Mouse (Mus musculus) CD8-positive naive resting alpha-beta T cell, adult 57 days (primary cell): ENCODE results near the gene Bcl7b. TPM values are rescaled to one million over a fixed set of nuclear protein-coding genes. Genes with fewer than 3 reads are reported as not detected.

ENCODE experiments used
- total RNA-seq: library from RNA; stranded (reverse); gene quantifications from one replicate; pipeline ENCODE4 v1.2.4, GENCODE M21; 2023

The Bcl7b gene
- total RNA-seq = 85.6 TPM

DNA sequence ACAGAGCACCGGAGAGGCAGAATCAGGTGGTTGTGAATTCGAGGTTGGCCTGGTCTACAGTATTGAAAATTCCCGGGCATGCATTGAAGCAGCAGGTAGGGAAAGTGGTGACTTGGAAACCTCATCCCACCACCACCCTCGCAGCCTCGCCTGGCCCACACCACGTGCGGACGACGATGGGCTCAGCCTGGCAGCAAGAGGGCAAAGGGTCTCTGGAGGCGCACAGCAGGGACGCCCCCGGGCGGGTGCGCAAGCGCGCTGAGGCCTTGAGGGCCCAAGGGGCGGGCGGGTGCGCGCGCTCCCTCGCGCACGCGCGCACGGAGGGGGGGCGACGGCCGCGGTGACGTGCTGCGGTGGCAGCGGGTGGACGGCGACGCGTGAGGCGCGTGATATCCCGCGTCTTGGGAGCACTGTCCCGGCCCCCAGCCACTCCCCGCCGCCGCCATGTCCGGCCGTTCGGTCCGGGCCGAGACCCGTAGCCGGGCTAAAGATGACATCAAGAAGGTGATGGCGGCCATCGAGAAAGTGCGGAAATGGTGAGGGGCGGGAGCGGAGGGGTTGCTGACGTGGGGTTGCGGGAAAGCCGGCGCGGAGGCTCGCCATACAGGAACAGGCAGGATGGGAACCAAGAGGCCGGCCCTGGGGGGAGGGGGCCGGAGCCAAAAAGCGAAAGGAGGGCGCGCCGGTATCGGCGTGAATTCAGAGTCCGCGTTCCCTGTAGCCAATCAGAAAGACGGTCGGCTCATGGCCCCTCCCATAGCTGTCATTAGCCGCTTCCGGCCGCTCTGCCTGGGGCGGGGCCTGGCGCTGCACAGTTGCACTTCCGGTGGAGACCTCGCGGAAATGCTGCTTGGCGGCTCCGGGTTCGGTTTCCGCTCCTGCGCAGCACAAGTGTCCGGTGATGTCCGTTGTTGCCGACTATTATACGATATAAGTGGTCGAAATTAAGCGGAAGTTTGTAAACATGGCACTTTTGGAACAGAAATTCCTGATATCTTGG, at the start of gene Bcl7b:
Gene Bcl7b (plus strand): TSS at position 221 of the 1,000 bp plus-strand sequence.

GRCm38 (mm10) chr5:135149053-135149819, 18.8 kb upstream of the Bcl7b start, which contains the start of gene Tbl2:
Tbl2 (plus strand) TSS chr5:135149657.

DNA sequence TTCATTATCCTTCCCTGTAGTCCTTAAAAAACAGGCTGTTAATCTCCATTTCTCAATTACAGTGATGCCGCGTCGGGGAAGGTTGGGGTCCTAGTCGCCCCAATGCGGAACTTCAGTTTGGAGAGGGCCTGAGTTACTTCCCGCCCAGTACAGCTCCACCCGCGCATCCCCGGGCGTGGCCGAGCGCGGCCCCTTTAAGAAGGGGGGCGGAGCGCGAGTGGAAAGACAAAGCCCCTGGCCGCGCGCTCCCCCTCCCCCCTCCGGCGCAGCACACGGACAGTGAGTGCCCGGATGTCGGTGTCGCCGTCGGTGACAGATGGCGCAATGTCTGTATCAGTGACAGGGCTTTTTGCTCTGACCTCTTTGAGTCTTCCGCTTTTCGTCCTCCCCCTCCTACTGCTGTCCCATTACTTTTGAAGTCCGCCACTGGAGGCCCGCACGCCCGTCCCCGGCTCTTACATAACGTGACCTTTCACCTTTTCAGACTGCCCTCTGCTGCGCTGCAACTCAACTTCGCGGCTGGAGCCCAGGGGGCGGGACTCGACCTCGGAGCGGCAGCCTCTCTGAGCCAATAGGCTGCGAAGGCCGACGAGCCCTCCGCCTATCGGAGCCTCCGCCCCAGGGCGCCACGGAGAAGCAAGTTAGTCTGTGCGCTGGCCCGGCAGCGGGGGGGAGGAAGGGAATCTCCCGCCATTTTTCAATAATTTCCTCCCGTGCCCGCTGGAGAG, 18.7 kb downstream of the Bcl7b start, which contains the start of gene Baz1b:
Gene Baz1b (plus strand): TSS at position 644 of the 728 bp plus-strand sequence.

Other genes starting within 250 kb of the Bcl7b start
- 15.5 TPM for gene Mettl27, start 235.9 kb upstream of the Bcl7b start, total RNA-seq
- not detected for gene Cldn4, start 221.3 kb upstream of the Bcl7b start, total RNA-seq
- not detected for gene Cldn3, start 182.1 kb upstream of the Bcl7b start, total RNA-seq
- 47.0 TPM for gene Abhd11, start 159.1 kb upstream of the Bcl7b start, total RNA-seq
- gene Stx1a, start 144.8 kb upstream of the Bcl7b start, total RNA-seq = 74.2 TPM
- 18.1 TPM for gene Dnajc30, start 104.1 kb upstream of the Bcl7b start, total RNA-seq
- gene Bud23, start 103.3 kb upstream of the Bcl7b start, total RNA-seq = 66.8 TPM
- not detected for gene Vps37d, start 90.0 kb upstream of the Bcl7b start, total RNA-seq
- gene Mlxipl, start 78.4 kb upstream of the Bcl7b start, total RNA-seq = not detected
- gene Tbl2, start 18.6 kb upstream of the Bcl7b start, total RNA-seq = 14.1 TPM
- 101 TPM for gene Baz1b, start 19.0 kb downstream of the Bcl7b start, total RNA-seq
- not detected for gene Fzd9, start 82.9 kb downstream of the Bcl7b start, total RNA-seq
- 0.55 TPM for gene Fkbp6, start 181.8 kb downstream of the Bcl7b start, total RNA-seq
- gene Trim50, start 185.0 kb downstream of the Bcl7b start, total RNA-seq = not detected
- gene Nsun5, start 201.7 kb downstream of the Bcl7b start, total RNA-seq = 37.6 TPM
- 48.7 TPM for gene Pom121, start 226.3 kb downstream of the Bcl7b start, total RNA-seq